Mouse (Mus musculus): ENCODE measurements around the gene Ccdc113. TPM values are rescaled to one million over a fixed set of nuclear protein-coding genes. Genes with fewer than 3 reads are reported as not detected.

Gene Ccdc113
- total RNA-seq, 1 experiment from 2014 or later, result not detected

GRCm38 (mm10) chr8:95528750-95529310 is 5.1 kb upstream of the Ccdc113 start:
- ATAC-seq (ENCODE audit: extremely low read depth, insufficient number of reproducible peaks, low FRiP score, poor library complexity, severe bottlenecking), result no peak

GRCm38 (mm10) chr8:95532206-95532605 is 1.7 kb upstream of the Ccdc113 start:
- no peak for ATAC-seq (ENCODE audit: extremely low read depth, insufficient number of reproducible peaks, low FRiP score, poor library complexity, severe bottlenecking)

GRCm38 (mm10) chr8:95539487-95539886 is 5.6 kb downstream of the Ccdc113 start:
- ATAC-seq (ENCODE audit: extremely low read depth, insufficient number of reproducible peaks, low FRiP score, poor library complexity, severe bottlenecking), result no peak

DNA sequence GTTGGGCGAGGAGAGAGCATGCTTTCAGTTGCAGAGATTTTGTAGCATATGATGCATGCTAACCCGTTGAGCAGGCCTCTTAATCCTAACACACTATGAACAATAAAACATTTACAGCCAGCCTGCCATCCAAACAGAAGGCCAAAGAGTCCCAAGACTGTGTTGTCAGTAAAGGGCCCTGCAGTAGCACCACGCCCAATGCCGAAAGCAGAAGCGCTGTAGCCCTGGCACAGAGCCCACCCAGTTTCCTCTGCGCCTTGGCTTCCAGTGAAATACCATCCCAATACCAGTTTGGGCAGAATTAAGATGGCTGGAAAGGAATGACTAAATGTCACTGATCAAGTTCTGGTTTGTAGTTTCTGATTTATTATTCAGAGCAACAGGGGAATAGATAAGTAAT is 8.3 kb downstream of the Ccdc113 start:
- no peak for ATAC-seq (ENCODE audit: extremely low read depth, insufficient number of reproducible peaks, low FRiP score, poor library complexity, severe bottlenecking)

- no peak for ATAC-seq (ENCODE audit: extremely low read depth, insufficient number of reproducible peaks, low FRiP score, poor library complexity, severe bottlenecking)
Measured at GRCm38 (mm10) chr8:95543065-95543464, 9.2 kb downstream of the Ccdc113 start.

GRCm38 (mm10) chr8:95545815-95546214 is 11.9 kb downstream of the Ccdc113 start:
- ATAC-seq (ENCODE audit: extremely low read depth, insufficient number of reproducible peaks, low FRiP score, poor library complexity, severe bottlenecking), result no peak

- no peak for ATAC-seq (ENCODE audit: extremely low read depth, insufficient number of reproducible peaks, low FRiP score, poor library complexity, severe bottlenecking)
Measured at GRCm38 (mm10) chr8:95546986-95547385, 13.1 kb downstream of the Ccdc113 start.

DNA sequence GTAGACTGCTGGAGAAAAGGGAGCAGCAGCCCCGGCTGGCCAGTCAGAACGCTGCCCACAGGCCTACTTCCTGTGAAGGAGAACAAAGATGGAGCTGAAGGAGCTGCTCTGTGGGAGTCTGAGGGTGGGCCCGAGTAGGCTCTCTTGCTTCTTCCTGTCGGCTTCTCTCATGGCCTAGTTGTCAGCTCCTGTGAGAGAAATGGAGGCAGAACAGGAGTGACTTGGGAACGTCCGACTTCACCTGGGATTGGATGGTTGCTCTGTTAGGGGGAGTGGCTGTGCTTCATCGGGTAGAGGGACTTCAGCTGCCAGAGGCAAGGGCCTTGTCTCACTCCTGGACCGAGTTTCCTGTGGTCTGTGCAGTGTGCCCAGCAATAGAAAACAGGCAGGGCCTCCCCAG is 14.0 kb downstream of the Ccdc113 start:
- no peak for ATAC-seq (ENCODE audit: extremely low read depth, insufficient number of reproducible peaks, low FRiP score, poor library complexity, severe bottlenecking)

DNA sequence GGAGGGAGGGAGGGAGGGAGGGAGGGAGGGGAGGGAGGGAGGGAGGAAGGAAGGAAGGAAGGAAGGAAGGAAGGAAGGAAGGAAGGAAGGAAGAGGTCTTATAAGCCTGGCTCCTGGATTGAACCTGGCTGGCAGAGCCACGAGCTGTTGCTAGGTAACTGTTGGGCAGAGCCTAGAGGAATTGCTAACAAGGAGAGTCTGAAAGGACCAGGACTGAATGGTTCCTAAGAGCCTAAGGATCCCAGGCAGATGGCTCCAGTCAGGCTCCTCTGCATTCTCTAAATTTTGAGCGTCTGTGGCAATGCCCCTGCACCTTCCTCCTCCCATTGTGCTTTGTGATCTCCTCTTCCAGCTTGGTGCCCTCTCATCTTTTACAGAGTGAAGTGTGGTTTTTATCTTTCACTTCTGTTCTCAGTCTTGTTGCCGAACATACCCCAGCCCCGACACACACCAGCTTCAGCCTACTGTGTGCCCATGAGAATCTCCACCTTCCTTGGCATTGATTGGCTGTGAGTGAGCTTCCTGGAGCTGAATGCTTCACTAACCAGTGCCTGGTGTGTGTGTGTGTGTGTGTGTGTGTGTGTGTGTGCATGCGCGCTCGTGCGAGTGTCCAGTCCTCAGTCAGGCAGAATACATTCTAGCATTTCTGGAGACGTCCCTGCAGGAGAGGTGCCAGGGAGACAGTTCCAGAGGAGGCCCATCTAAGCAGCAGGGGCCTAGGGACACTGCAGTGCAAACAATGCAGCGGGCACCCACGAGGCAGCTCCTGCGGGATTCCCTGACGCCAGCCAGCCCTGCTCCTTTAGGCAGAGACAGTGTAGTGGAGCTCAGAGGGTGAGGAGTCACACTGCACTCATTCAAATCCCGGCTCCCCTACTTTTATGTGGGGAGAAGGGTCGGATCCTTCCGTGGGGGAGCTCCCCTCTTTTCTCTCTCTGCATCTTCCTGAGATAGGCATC is 16.3 kb downstream of the Ccdc113 start:
- no peak for ATAC-seq (ENCODE audit: extremely low read depth, insufficient number of reproducible peaks, low FRiP score, poor library complexity, severe bottlenecking)

DNA sequence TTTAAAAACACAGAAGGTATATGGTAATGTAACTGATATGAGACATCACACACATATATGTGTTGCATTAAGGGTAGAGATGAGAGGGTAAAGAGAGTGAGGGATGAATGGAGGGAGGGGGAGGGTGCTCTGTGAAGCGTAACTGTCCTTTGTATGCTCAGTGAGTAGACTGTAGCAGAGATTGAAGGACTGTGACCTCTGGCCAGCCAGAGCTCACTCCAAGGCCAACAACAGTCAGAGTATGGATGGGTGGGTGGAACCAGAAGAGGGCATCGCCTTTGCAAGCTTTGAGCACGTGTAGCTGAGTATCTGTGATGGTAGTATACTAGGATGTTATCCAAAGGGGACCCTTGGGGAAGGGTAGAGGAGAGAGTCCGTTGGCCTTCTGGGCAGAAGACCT is 17.7 kb downstream of the Ccdc113 start:
- no peak for ATAC-seq (ENCODE audit: extremely low read depth, insufficient number of reproducible peaks, low FRiP score, poor library complexity, severe bottlenecking)

DNA sequence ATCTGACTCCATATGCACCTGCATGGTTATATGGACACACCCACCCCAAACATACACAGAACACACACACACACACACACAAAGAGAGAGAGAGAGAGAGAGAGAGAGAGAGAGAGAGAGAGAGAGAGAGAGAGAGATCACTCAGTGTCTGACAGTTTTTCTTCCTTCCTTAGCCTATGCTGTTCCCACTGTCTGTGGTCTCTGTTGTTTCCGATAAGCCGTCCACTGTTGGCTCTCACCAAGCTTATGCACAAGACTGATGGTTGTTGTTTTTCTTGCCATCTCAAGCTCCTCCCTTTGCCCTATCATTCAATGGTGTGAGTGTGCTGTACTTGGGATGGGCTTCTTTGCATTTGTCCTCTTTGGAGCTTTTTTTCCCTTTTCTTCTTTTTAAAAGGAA is 22.1 kb downstream of the Ccdc113 start:
- ATAC-seq (ENCODE audit: extremely low read depth, insufficient number of reproducible peaks, low FRiP score, poor library complexity, severe bottlenecking), result no peak

DNA sequence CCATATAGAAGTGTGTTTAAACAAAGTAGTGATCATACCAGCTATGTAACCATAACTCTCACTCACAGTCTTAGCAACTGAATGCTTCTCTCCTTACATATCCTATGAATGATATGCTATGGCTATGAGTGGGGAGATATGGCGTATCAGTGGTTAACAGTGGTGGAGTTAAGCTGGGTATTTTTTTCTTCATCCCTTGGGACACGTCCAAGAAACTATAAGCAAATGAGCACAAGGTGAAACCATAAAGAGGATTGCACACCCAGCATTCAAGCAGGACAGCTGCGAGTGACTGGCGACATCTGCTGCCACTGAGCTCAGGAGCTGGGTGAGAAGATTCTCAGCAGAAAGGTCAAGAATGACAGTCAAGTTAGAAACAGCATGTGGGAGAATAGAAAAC is 32.3 kb downstream of the Ccdc113 start:
- no peak for ATAC-seq (ENCODE audit: extremely low read depth, insufficient number of reproducible peaks, low FRiP score, poor library complexity, severe bottlenecking)

DNA sequence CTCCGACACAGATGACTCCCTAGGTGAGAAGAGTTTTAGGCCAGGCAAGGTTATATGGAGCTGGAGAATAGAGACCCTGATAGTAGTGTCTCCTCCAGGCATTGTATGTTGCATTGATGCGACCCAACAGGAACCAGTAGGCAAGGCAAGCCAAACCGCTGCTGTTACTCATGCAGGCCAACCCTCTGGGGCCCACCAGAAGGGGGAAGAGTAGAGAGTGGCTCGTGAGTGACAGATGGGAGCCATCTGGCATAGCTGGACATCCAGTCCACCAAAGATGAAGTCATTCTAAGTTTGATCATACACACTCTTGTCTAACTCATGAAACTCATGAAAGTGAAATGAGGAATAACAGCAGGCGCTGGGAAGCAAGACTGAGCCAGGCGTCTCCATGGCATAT is 32.9 kb downstream of the Ccdc113 start:
- no peak for ATAC-seq (ENCODE audit: extremely low read depth, insufficient number of reproducible peaks, low FRiP score, poor library complexity, severe bottlenecking)

GRCm38 (mm10) chr8:95573146-95573545 is 39.3 kb downstream of the Ccdc113 start:
- no peak for ATAC-seq (ENCODE audit: extremely low read depth, insufficient number of reproducible peaks, low FRiP score, poor library complexity, severe bottlenecking)

- ATAC-seq (ENCODE audit: extremely low read depth, insufficient number of reproducible peaks, low FRiP score, poor library complexity, severe bottlenecking), result no peak
Measured at GRCm38 (mm10) chr8:95576240-95576639, 42.4 kb downstream of the Ccdc113 start, which contains the start of gene Prss54. Prss54 (minus strand) TSS chr8:95576340.

GRCm38 (mm10) chr8:95587339-95587738 is 53.5 kb downstream of the Ccdc113 start:
- ATAC-seq (ENCODE audit: extremely low read depth, insufficient number of reproducible peaks, low FRiP score, poor library complexity, severe bottlenecking), result no peak

DNA sequence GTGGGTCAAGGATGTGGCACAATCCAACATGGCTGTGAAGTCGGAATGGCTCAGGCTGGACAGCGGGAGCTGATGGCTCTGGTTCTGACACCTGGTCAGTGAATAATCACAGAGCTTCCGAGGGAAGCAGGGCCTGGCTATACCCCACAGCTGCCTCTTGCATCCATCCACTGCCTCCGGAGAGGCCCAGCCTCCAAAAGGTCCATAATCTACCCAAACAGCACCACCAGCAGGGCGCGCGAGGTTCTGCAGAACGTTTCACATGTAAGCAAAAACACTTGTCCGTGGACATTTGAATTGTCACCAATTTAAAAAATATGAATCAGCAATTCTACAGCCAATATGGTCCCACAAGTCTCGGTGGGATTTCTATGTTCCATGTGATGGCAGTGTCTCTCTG is 55.4 kb downstream of the Ccdc113 start:
- no peak for ATAC-seq (ENCODE audit: extremely low read depth, insufficient number of reproducible peaks, low FRiP score, poor library complexity, severe bottlenecking)

DNA sequence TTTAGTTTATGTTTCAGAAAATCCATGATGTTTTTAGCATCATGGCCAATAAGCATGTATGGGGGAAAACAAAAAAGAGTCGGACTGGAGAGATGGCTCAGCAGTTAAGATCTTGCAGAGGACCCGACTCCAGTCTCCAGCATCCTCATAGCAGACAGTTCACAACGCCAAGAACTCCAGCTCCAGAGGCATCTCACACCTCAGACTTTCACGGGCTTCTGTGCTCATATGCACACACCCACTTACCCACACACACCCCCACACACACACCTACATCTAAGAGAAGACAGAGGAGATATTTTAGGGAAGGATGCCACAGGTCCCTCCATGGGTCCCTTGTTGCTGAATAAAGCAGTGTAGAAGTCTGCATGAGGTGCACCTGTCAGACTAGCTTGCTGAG is 56.7 kb downstream of the Ccdc113 start:
- no peak for ATAC-seq (ENCODE audit: extremely low read depth, insufficient number of reproducible peaks, low FRiP score, poor library complexity, severe bottlenecking)

DNA sequence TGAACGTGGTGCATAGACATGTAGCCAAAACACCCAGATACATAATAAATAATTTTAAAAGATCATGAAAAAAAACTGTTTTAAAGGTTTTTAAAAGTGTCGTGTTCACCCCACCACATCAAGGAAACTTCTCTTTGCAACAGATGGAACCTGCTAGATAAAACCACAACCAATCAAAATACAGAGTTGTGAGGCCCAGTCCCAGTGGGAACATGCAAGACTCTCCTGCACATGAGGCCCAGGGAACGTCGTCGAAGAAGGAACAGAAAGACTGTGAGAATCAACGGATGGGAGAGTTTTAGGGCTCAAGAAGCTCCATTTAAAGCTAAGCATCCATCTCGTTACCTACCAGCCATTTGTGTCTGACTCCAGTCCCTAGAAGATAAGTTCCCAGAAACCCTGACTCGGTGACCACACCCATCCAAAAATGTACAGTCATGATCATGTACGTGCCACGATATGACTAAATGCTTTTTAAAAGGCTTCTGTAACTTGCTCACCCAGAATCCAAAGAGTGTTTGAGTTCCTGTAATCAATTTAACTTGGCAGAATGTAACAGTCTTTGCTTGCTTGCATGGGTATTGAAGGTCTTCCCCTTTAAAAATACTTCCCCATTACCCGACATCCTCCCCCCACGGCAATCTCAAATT is 58.4 kb downstream of the Ccdc113 start:
- ATAC-seq (ENCODE audit: extremely low read depth, insufficient number of reproducible peaks, low FRiP score, poor library complexity, severe bottlenecking), result no peak

All from neutrophil, adult 5-6 weeks (primary cell).